Mouse (Mus musculus): ENCODE data around the gene Pou2f3. TPM values are rescaled to one million over a fixed set of nuclear protein-coding genes. Genes with fewer than 3 reads are reported as not detected.

Pou2f3 gene
- polyA plus RNA-seq, 1 experiment from 2014 or later = not detected

DNA sequence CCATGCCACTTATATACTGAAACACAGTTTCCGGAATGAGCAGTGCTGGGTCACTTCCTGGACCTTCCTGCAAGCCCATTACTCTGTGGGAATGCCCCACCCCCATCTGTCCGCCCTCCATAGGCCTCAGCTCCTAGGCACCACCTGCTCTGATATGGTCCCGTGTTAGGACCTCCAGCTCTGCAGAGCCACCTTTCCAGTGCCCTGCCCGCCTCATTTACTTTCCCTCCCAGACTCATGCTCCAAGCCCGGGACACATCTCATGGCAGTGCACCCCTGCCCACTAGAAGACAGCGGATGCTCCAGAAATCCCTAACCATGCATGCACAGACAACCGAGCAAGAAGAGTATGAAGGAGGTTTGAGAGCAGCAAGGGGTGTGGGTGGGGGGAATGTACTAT, 19.8 kb upstream of the Pou2f3 start:
- H3K27me3 ChIP-seq = no peaks in the 10 kb centered on the region
- H3K4me1 ChIP-seq = peaks cover 26% of the 10 kb centered on the region
- no peak overlapping the region for H3K9ac ChIP-seq
- ATAC-seq (ENCODE audit: low FRiP score) = no peak
- H3K27ac ChIP-seq = no peak overlapping the region
- no peak overlapping the region for H3K4me3 ChIP-seq
- H3K9me3 ChIP-seq (replicated peaks) = no peaks in the 10 kb centered on the region
- no peak overlapping the region for H3K4me2 ChIP-seq (replicated peaks)
- 87% methylated on average over 7 of the region's 7 CpGs for WGBS
- H3K36me3 ChIP-seq = no peaks in the 10 kb centered on the region

DNA sequence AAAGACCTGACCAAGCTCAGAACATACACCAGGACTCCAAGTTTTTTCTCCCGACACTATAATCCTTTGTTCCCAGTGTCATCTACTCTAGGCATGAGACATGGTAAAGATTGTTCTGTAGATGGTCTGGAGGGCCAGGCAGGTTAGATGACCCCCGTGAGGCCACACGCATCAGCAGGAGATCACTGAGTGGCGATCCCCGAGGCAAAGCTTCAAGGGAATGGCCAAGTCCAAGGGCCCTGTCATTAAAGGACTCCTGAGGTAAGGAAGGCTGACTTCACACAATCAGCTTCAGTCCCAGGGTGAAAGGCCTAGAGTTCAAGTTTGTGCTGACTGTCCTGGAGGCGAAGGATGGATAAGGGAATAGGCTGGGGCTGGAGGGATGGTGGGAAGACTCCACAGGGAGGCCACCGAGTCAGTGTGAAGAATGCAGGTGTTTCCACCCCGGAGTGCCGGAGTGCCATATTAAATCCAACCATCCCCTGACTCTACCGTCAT, 19.3 kb upstream of the Pou2f3 start:
- no peak for ATAC-seq (ENCODE audit: low FRiP score)
- no peaks in the 10 kb centered on the region for H3K36me3 ChIP-seq
- no peak overlapping the region for H3K4me3 ChIP-seq

DNA sequence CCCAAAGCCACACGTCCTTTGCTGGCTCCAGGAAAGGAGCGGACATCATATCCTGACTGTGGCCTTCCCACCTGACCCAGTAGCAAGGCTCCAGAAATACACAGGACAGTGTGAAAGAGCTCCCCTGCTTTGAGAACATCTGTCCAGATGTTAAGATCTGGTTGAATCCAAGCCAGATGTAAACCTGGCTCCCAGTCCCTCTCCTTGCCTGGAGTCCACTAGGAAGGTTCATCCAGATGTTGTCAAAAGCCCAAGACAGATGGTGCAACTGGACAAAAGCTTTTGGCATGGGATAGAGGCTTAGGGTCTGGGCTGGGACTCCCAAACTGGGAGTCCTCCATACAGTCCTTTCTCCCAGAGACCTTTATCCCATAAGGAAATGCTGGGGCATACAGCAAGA, 18.6 kb upstream of the Pou2f3 start:
- no peaks in the 10 kb centered on the region for H3K27me3 ChIP-seq
- peaks cover 26% of the 10 kb centered on the region for H3K4me1 ChIP-seq
- ATAC-seq (ENCODE audit: low FRiP score) = no peak

More for the DNA sequence above, 19.3 kb upstream of the Pou2f3 start:
- H3K4me1 ChIP-seq = peaks cover 26% of the 10 kb centered on the region
- 84% methylated on average over 10 of the region's 10 CpGs for WGBS
- H3K9me3 ChIP-seq (replicated peaks) = no peaks in the 10 kb centered on the region
- H3K9ac ChIP-seq = no peak overlapping the region
- no peak overlapping the region for H3K4me2 ChIP-seq (replicated peaks)
- H3K27ac ChIP-seq = no peak overlapping the region
- H3K27me3 ChIP-seq = no peaks in the 10 kb centered on the region

DNA sequence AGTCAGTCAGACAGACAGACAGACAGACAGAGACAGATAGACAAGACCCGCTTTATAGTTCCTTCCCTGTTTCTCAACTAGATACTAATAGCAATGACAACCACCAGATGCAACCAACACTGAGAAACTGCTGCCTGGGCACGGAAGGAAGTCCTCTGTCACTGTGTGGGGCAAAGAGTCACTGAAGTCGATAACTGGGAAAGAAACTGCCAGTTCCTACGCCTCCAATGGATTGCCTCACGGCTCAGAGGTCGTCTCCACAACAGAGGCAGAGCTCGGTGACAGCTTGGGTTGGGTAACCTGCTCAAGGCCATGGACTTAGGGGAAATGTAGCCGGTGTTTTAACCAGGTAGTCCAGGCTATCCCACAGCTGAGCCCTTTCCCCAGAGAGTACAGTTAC, 17.5 kb upstream of the Pou2f3 start:
- no peaks in the 10 kb centered on the region for H3K36me3 ChIP-seq
- no peak overlapping the region for H3K9ac ChIP-seq
- WGBS = 90% methylated on average over 8 of the region's 8 CpGs
- H3K4me1 ChIP-seq = peaks cover 24% of the 10 kb centered on the region
- no peaks in the 10 kb centered on the region for H3K27me3 ChIP-seq
- no peak for ATAC-seq (ENCODE audit: low FRiP score)
- H3K4me3 ChIP-seq = no peak overlapping the region
- H3K4me2 ChIP-seq (replicated peaks) = no peak overlapping the region
- no peak overlapping the region for H3K27ac ChIP-seq
- H3K9me3 ChIP-seq (replicated peaks) = no peaks in the 10 kb centered on the region

More for the DNA sequence above, 18.6 kb upstream of the Pou2f3 start:
- no peak overlapping the region for H3K27ac ChIP-seq
- 97% methylated on average over 2 of the region's 2 CpGs for WGBS
- H3K4me2 ChIP-seq (replicated peaks) = no peak overlapping the region
- no peaks in the 10 kb centered on the region for H3K9me3 ChIP-seq (replicated peaks)
- no peak overlapping the region for H3K9ac ChIP-seq
- H3K36me3 ChIP-seq = no peaks in the 10 kb centered on the region
- H3K4me3 ChIP-seq = no peak overlapping the region

DNA sequence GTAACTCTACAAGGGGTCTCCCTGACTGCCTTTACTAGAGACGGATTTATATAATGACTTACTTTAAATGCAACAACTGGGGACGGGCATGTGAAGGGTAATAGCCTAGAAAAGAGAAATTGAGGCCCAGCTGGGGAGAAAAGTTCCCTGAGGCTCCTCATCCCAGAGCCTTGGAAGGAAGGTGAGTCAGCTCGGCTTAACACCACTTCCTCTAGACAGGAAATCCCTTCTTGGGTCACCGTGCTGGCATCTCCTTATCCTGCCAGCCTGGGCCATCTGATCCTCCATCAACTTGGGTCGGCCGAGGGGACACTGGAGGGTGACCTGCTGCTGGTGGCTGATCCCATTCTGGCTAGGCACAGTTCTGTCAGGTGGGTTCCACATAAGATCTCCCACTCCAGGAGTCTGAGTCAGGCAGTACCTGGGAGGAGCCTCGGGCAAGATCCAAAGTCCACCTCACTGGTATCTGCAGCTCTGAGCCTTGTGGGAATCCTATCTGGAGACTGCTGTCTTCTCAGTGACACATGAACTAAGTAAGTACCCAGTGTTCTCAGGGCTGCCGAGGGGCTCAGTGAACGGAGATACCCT, 16.5 kb upstream of the Pou2f3 start:
- H3K4me2 ChIP-seq (replicated peaks) = no peak overlapping the region
- H3K9me3 ChIP-seq (replicated peaks) = no peaks in the 10 kb centered on the region
- H3K27me3 ChIP-seq = no peaks in the 10 kb centered on the region
- no peak overlapping the region for H3K9ac ChIP-seq
- no peak overlapping the region for H3K4me3 ChIP-seq
- no peak for ATAC-seq (ENCODE audit: low FRiP score)
- H3K27ac ChIP-seq = no peak overlapping the region
- 74% methylated on average over 9 of the region's 9 CpGs for WGBS
- no peaks in the 10 kb centered on the region for H3K36me3 ChIP-seq
- H3K4me1 ChIP-seq = peaks cover 16% of the 10 kb centered on the region

DNA sequence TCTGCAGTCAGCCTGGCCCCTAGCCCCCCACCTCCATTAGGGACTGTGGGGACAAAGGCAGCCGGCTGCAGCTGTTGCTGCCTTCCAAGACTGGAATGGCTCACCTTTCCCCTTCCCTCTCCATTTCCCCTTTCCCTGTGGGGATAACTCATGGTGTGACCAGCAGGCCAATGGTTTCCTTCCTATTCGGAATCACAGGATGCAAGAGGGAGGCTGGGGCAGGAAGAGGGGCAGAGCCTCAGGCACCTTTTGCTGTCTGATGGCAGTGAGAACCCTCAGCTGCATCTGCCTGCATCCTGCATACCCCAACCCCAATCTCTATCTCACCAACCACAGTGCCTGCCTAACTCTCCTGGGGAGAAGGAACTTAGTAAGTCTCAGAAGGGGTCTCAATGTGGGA, 15.3 kb upstream of the Pou2f3 start:
- 38% methylated on average over 2 of the region's 2 CpGs for WGBS
- H3K36me3 ChIP-seq = no peaks in the 10 kb centered on the region
- H3K9ac ChIP-seq = 0 out of 2 replicates have a peak overlapping the region, but pooled peaks have one; percentile 3

DNA sequence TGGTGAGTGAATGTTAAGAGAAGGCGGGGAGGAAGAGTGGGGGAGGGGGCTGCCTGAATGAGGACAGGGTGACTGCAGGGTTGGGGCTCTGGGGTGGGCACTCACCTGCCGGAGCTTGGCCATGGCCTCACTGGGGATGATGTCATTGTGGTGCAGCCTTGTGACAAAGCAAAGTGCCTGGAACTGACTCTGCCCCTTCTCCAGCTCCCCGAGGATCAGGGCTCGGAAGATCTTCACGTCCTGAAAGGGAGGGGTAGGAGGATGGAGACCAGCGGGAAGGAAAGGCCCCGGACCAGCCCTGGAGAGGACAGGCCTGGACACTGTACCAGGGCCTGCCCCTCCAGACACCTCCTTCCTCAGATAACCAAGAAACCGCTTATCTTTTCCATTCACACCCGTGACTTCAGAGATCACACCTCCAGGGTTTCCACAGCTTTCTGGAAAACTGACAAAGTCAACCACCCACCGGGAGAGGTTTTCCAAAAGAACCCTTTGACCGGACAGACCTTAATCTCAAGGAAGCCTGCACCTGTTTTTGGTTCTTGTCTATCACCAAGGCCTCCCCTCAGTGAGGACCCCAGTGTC, 14.7 kb upstream of the Pou2f3 start:
- H3K9me3 ChIP-seq (replicated peaks) = no peaks in the 10 kb centered on the region
- H3K4me1 ChIP-seq = peaks cover 6% of the 10 kb centered on the region
- H3K36me3 ChIP-seq = no peaks in the 10 kb centered on the region
- ATAC-seq (ENCODE audit: low FRiP score) = no peak
- no peak overlapping the region for H3K27ac ChIP-seq
- H3K4me2 ChIP-seq (replicated peaks) = no peak overlapping the region
- no peaks in the 10 kb centered on the region for H3K27me3 ChIP-seq
- 58% methylated on average over 11 of the region's 11 CpGs for WGBS
- no peak overlapping the region for H3K4me3 ChIP-seq
- H3K9ac ChIP-seq = no peak overlapping the region

More for the DNA sequence above, 15.3 kb upstream of the Pou2f3 start:
- Histone ChIP-seq H3K4me1 (peaks cover 6% of the 10 kb centered on the region), H3K4me3 (no peak overlapping the region), H3K27ac (no peak overlapping the region), H3K9me3 (replicated peaks) (no peaks in the 10 kb centered on the region), H3K4me2 (replicated peaks) (no peak overlapping the region), H3K27me3 (no peaks in the 10 kb centered on the region)
- ATAC-seq (ENCODE audit: low FRiP score) = no peak

DNA sequence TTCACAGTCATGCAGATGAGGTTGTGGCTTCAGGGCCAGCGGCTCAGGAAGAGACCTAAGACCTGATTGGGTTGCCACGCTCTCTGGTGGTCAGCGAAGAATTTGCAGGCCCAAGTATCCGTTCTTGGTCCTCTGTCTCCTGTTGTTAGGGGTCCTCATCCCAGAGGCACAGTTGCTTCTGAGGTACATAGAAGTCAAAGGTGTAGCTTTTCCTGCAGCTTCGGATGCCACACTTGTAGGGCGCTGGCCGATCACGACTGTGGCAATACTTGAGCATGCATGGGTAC, 12.2 kb upstream of the Pou2f3 start:
- Histone ChIP-seq H3K4me1 (peaks cover 6% of the 10 kb centered on the region), H3K36me3 (no peaks in the 10 kb centered on the region), H3K4me3 (no peak overlapping the region), H3K9ac (no peak overlapping the region), H3K27me3 (no peaks in the 10 kb centered on the region), H3K4me2 (replicated peaks) (no peak overlapping the region), H3K27ac (no peak overlapping the region), H3K9me3 (replicated peaks) (no peaks in the 10 kb centered on the region)
- ATAC-seq (ENCODE audit: low FRiP score) = no peak
- 40% methylated on average over 8 of the region's 8 CpGs for WGBS

DNA sequence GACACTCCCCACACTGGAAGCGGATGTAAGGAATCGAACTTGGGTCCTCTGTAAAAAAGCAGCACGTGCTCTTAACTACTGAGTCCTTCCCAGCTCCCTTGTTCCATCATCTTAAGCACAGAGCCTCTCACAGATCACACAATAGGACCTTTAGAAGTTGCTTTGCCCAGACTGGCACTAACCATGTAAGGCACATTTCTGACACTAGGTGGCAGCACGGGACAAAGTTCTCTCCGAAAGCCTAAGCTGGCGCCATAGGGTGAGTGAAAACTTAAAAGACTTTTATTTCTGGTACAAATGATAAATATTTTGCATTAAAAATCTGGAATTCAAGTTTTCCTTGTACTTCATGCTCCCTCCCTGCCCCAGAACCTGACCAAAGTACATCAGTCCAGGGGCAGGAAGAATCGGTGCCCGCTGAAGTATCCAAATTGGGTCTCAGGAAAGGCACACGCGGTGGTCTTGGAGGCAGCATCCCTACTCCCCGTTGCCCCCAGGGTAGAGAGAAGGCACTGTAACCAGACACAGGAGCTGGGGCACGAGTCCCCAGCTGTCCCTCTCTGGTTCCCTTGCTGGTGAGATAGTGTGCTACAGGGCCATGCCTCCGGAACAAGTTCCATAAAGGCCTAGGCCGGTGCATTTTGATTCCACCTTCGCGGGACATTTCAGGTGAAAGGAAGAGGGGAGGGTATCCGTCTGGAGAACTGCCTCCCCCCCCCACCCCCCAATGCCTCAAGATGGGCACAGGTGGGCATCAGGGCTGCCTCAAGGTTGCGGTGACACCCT, 11.7 kb upstream of the Pou2f3 start:
- H3K36me3 ChIP-seq = no peaks in the 10 kb centered on the region
- no peak overlapping the region for H3K27ac ChIP-seq
- peaks cover 6% of the 10 kb centered on the region for H3K4me1 ChIP-seq
- ATAC-seq (ENCODE audit: low FRiP score) = peak; percentile 40; the same call in 1 of the 2 replicates
- no peak overlapping the region for H3K9ac ChIP-seq
- H3K4me2 ChIP-seq (replicated peaks) = no peak overlapping the region
- whole genome bisulfite sequencing = 35% methylated on average over 18 of the region's 18 CpGs
- no peaks in the 10 kb centered on the region for H3K27me3 ChIP-seq
- H3K4me3 ChIP-seq = no peak overlapping the region
- no peaks in the 10 kb centered on the region for H3K9me3 ChIP-seq (replicated peaks)

DNA sequence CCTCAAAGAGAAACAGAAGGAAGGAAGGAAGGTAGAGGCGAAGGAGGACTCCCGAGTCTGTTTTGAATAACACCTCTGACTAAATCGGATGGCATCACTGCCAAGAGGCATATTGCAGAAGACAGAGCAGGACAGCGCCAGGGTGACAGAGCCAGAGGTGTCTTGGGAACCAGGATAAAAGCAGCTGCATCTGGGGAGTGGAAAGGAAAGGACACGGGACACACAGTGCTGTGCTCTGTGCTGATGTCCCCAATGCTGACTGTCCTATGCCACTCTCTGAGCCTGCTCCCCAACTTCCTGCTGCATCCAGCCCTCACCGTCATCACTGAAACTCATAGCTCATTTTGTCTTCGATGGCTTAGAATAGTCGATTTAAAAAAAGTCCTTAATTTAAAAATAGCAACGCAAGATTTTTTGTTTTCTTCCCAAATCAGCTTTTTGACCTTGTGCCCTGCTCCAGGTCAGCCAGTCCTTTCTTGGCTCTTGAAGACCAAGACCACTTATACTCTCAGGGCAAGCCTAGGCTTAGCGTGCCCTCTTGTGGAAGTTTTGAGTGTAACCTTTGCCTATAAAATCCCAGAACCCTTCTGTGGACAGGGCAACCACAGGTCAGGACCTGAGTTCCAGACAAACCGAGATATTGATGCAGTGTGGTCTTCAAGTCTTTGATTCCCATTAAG, 742 bp upstream of the Pou2f3 start:
- Histone ChIP-seq H3K4me1 (peaks cover 14% of the 10 kb centered on the region), H3K9me3 (replicated peaks) (no peaks in the 10 kb centered on the region), H3K4me2 (replicated peaks) (0 out of 2 replicates have a peak overlapping the region, but pooled peaks have one; percentile 5), H3K27ac (no peak overlapping the region), H3K9ac (no peak overlapping the region), H3K36me3 (no peaks in the 10 kb centered on the region), H3K27me3 (peaks cover 16% of the 10 kb centered on the region), H3K4me3 (no peak overlapping the region)
- WGBS = 25% methylated on average over 11 of the region's 11 CpGs
- no peak for ATAC-seq (ENCODE audit: low FRiP score)

DNA sequence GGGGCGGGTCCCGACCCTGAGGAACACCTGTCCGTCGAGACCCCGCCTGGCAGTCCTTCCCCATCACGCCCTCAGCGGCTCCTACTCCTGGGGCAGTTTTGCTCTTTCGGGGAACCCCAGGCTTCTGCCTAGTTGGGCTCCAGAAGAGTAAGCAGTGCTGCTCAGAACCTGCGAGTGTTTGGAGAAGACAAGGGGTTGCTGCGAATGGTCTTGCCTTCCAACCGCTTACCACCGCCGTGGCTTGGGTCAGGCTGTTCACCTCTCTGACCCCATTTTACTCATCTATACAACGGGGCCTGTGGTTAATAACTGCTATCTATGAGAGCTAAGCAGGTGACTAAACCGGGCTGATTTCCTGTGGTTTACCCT, 4.2 kb downstream of the Pou2f3 start:
- H3K9me3 ChIP-seq (replicated peaks) = no peaks in the 10 kb centered on the region
- H3K9ac ChIP-seq = peak overlapping the region; percentile 23; the same call in 1 of the 2 replicates
- peak overlapping the region; percentile 22 for H3K4me3 ChIP-seq
- no peak for ATAC-seq (ENCODE audit: low FRiP score)
- H3K4me1 ChIP-seq = peaks cover 23% of the 10 kb centered on the region
- H3K4me2 ChIP-seq (replicated peaks) = peak overlapping the region; percentile 49
- 2% methylated on average over 15 of the region's 15 CpGs for WGBS
- H3K27me3 ChIP-seq = peaks cover 60% of the 10 kb centered on the region
- H3K36me3 ChIP-seq = no peaks in the 10 kb centered on the region
- H3K27ac ChIP-seq = no peak overlapping the region

DNA sequence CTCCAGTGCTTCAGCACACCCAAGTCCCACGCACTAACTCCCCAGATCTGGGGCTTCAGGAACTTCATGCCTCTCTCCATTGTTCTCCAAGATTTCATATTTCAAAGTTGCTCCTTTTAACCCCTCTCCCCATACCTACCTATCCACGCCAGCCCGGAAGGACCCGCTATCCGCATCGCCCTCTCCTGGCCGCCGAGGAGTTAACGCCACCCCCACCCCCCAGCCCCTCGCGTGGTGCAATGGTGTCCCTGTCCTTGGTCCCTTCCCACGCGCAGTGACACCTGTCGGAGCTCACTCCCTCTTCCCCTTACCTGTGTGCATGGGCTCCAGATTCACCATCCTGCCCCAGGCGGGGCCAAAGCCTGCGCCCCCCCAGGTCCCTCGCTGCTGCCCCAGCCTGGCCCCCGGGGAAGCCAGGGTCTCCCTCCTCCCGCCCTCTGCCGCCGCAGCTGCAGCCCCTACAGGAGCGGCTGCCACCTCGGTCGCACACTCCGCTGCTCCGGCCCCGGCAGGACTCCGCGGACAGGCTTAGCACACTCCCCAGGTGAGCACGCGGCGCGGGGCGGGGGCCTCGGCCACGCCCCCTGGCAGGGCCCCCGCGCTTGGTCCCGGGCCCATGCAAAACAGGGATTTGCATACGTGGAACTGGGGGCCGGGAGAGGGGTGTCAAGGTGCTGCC, 4.7 kb downstream of the Pou2f3 start:
- peaks cover 19% of the 10 kb centered on the region for H3K4me1 ChIP-seq
- peak overlapping the region; percentile 23; the same call in 1 of the 2 replicates for H3K9ac ChIP-seq
- H3K36me3 ChIP-seq = no peaks in the 10 kb centered on the region
- 2% methylated on average over 41 of the region's 41 CpGs for WGBS
- no peaks in the 10 kb centered on the region for H3K9me3 ChIP-seq (replicated peaks)
- H3K27ac ChIP-seq = no peak overlapping the region
- peak overlapping the region; percentile 49 for H3K4me2 ChIP-seq (replicated peaks)
- ATAC-seq (ENCODE audit: low FRiP score) = no peak
- H3K27me3 ChIP-seq = peaks cover 60% of the 10 kb centered on the region
- H3K4me3 ChIP-seq = peak overlapping the region; percentile 22
